Mouse (Mus musculus) T-helper 1 cell (primary cell): Measurements from ENCODE around the gene Cdkl4.

Experiments used
- in situ Hi-C: fragments of 300-600 bp; cut with MboI, MseI; formaldehyde crosslinking; loops from one replicate; pipeline ENCODE4 v1.15.1; 2025; ENCODE audit warnings: high pct_unique_total_duplicates

The Cdkl4 gene

GRCm38 (mm10) chr17:80517244-80517643 is 60.4 kb downstream of the Cdkl4 start:
- in situ Hi-C loops = no loop called here

- in situ Hi-C loops = no loop called here
Observed at GRCm38 (mm10) chr17:80515956-80516355, 61.7 kb downstream of the Cdkl4 start.

DNA sequence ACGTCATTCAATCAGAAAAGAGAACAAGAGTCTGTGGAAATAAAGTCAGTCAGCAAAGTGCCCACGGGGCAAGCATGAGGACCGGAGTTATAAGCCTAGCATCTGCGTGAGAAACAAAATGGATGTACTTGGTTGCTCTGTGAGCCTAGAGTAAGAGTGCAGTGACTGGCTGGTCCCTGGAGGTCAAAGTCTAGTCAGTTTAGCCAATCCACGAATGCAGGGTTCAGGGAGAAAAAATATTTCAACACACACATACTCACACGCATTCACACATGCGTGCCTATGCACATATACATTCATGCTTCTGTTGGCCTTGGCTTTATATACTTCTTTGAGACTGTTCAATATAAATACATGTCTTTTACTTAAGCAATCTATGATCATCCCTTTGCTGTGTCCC is 62.1 kb downstream of the Cdkl4 start:
- in situ Hi-C loops = no loop called here

- in situ Hi-C loops = no loop called here
Observed at GRCm38 (mm10) chr17:80513766-80514165, 63.8 kb downstream of the Cdkl4 start.

DNA sequence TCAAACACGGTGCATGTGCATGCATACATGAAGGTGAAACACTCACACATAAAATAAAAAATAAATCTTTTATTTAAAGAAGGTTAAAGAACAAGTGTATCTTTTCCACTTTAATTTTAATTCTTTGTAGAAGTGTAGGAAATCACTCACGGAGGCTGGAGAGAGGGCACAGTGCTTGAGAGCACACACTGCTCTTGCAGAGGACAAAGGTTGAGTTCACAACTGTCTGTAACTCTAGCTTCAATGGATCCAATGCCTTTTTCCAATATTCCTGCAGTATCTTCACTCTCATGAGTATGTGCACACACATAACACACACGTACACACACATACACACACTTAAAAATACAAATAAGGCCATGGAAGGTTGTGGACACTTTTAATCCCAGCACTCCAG is 67.2 kb downstream of the Cdkl4 start:
- in situ Hi-C loops = no loop called here

- in situ Hi-C loops = no loop called here
Observed at GRCm38 (mm10) chr17:80509494-80510458, 67.8 kb downstream of the Cdkl4 start.

DNA sequence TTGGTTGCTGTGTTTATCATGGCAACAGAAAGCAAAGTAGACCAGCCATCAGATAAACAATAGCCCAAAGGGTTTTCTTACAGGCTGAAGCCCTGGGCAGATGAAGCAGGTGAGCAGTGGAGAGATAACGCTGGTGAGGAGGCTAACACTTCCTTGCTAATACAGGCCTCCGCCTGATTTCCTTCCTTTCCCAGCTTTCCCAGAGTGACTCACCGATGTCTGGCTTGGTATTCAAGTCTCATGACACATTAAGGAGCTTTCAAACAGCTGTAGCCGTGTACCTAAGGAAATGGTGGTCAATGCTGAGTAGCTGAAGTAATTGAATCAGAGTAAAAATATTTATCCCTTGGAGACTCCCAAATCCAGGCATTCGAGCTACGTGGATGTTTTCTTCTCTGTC is 71.8 kb downstream of the Cdkl4 start:
- in situ Hi-C loops = no loop called here

GRCm38 (mm10) chr17:80505342-80505741 is 72.3 kb downstream of the Cdkl4 start:
- in situ Hi-C loops = no loop called here

DNA sequence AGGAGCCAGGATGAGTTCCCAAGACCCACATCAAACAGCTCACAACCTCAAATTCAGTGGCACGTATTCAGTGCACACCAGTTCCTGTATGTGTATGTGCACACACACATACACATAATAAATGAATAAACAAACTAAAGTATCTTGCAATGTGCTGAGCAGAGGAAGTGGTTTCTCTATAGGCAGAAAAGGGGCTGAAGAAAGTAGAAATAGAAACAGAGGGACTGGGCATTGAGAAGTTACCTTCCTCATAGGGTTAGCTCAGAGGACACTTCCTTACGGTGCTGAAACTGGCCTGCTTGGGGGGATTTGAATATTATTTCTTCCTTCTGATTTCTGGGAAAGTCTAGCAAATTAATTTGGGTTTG is 75.8 kb downstream of the Cdkl4 start:
- in situ Hi-C loops = no loop called here

GRCm38 (mm10) chr17:80501037-80501804 is 76.4 kb downstream of the Cdkl4 start:
- in situ Hi-C loops = no loop called here

GRCm38 (mm10) chr17:80500025-80500424 is 77.6 kb downstream of the Cdkl4 start:
- in situ Hi-C loops = no loop called here

DNA sequence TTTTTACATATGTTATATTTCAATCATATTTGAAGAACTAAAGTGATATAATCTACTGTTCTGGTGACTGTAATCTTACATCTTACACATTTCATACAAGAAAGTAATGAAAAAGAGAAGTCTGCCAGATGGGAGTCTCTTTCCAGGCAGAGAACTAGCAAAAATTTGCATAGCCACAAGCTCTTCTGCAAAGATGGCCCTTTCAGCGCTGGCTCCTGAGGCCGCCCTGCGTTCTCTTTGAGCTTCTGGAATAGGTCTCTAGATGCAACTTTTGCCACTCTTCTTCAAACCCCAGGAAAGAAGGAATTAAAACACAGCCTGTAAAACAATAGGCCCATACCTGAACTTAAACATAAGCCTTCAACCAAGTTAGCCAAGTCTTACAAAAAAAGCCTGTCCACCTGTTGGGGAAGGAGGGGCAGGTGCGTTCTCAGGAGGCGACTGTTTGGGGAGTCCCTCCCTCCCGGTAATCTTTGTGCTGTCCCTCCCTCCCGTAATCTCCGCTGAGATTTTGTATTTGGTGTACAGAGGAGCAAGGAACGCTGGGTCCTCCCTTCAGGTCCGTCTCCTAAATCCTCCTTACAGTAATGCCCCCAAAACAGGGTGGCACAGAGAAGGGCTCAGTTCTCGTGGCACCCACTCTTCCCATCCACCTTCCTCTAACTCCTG is 78.9 kb downstream of the Cdkl4 start:
- in situ Hi-C loops = no loop called here

GRCm38 (mm10) chr17:80497183-80497601 is 80.4 kb downstream of the Cdkl4 start:
- in situ Hi-C loops = no loop called here

- in situ Hi-C loops = no loop called here
Observed at GRCm38 (mm10) chr17:80496607-80497170, 80.9 kb downstream of the Cdkl4 start.

- in situ Hi-C loops = no loop called here
Observed at GRCm38 (mm10) chr17:80496185-80496584, 81.4 kb downstream of the Cdkl4 start.

DNA sequence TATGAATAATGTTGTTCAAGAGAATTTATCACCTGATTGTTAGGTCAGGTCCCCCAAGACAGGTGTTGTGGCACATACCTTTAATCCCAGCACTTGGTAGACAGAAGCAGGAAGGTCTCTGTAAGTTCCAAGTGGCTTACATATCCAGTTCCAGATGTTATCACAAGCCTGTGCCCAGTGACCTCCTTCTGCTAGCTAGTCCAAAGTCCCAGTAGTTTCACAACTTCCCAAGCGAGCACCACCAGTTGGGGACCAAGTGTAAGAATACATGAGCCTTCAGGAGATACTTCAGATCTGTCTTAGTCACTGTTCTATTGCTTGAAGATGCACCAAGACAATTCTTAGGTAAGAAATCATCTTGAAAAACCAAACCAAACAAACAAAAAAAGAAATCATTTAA is 83.7 kb downstream of the Cdkl4 start:
- in situ Hi-C loops = no loop called here

GRCm38 (mm10) chr17:80492811-80493210 is 84.8 kb downstream of the Cdkl4 start:
- in situ Hi-C loops = no loop called here

GRCm38 (mm10) chr17:80492274-80492673 is 85.3 kb downstream of the Cdkl4 start:
- in situ Hi-C loops = no loop called here

GRCm38 (mm10) chr17:80490166-80490565 is 87.4 kb downstream of the Cdkl4 start:
- in situ Hi-C loops = no loop called here

DNA sequence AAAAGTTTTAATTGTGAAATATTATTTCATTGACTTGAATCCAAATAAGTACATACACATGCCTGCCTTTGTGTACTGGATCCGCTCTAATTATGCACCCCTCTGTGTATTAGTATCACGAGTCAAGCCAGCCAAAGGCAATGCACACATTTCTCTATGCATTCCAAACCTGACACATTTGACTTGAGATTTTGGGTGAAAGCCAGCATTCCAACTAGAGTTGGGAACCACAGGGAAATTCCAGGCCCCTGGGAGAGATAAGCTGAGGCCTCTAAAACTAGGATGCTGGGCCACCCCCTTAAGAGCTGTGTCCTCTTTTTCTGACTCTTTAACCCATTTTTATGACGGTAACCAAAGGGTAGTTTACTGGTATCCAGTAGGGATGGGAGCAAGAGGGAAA is 88.7 kb downstream of the Cdkl4 start:
- in situ Hi-C loops = no loop called here

GRCm38 (mm10) chr17:80485160-80485559 is 92.5 kb downstream of the Cdkl4 start:
- in situ Hi-C loops = no loop called here

GRCm38 (mm10) chr17:80480855-80481224 is 96.8 kb downstream of the Cdkl4 start:
- in situ Hi-C loops = loop anchor here (5.0 kb wide), 1 partner anchor 71 kb away; no protein-coding TSS in a partner anchor
